In genomic region chr8:35152585-35152984, GRCm38 (mm10) we compare ENCODE assay signal across 21 mouse cellular contexts.
DNase-seq lines count a peak whose midpoint lies in the region; ATAC-seq and TF ChIP-seq lines count a peak whose summit lies in the region.
"Had no signal": no experiment of that assay in that cellular context is flagged by ENCODE, and none has a peak within 500 bp of the region (broad histone marks: within the 10 kb centered on the region; RNA-seq: fewer than 3 reads in every experiment).

No protein-coding gene starts in this region.

- 59% methylated on average over 7 of the region's 8 CpGs for WGBS in heart, adult 2 months
- 51% methylated on average over 8 of the region's 8 CpGs for WGBS in heart, embryonic 10.5 days
- WGBS in kidney, postnatal 0 days = 30% methylated on average over 8 of the region's 8 CpGs

- no peaks in the 10 kb centered on the region for H3K36me3 ChIP-seq in heart, adult 2 months (ENCODE audit: control insufficient read depth, insufficient read depth, low read length)
- H3K36me3 ChIP-seq in heart, embryonic 10.5 days = no peaks in the 10 kb centered on the region
- no peaks in the 10 kb centered on the region for H3K36me3 ChIP-seq in kidney, postnatal 0 days (ENCODE audit: insufficient read depth, low read length)
- H3K36me3 ChIP-seq: embryonic facial prominence, embryonic 13.5 days; forebrain, embryonic 12.5 days; heart, embryonic 15.5 days; hindbrain, embryonic 10.5 days; intestine, embryonic 15.5 days had no signal

- TF ChIP-seq POLR2A in heart, adult 2 months (IDR thresholded peaks at IDR 0.05; ENCODE audit: insufficient read depth, low read depth, low read length) = no peak

- no peak overlapping the region for H3K9ac ChIP-seq in heart, adult 2 months (ENCODE audit: low read depth, low read length)
- no peak overlapping the region for H3K9ac ChIP-seq in kidney, postnatal 0 days (ENCODE audit: low read depth, low read length)
- H3K9ac ChIP-seq: embryonic facial prominence, embryonic 13.5 days; forebrain, embryonic 12.5 days; heart, embryonic 15.5 days; hindbrain, embryonic 14.5 days; intestine, embryonic 15.5 days had no signal

- 0 out of 2 replicates have a peak, but pooled peaks have one; percentile 17 for ATAC-seq in kidney, postnatal 0 days (replicated peaks; ENCODE audit: low FRiP score, low read depth)
- ATAC-seq: activated CD4-positive, CD25-positive, alpha-beta regulatory T cell, adult 4 months; forebrain, embryonic 16.5 days; intestine, embryonic 15.5 days; Patski had no signal

- H3K9me3 ChIP-seq in heart, embryonic 10.5 days = no peaks in the 10 kb centered on the region
- no peaks in the 10 kb centered on the region for H3K9me3 ChIP-seq in kidney, postnatal 0 days (replicated peaks; ENCODE audit: low read length)
- H3K9me3 ChIP-seq: embryonic facial prominence, embryonic 13.5 days; forebrain, embryonic 12.5 days; heart, embryonic 15.5 days; hindbrain, embryonic 10.5 days; intestine, embryonic 15.5 days had no signal

- H3K27ac ChIP-seq in heart, adult 2 months = no peak overlapping the region
- H3K27ac ChIP-seq in heart, embryonic 10.5 days = no peak overlapping the region
- no peak overlapping the region for H3K27ac ChIP-seq in kidney, postnatal 0 days
- H3K27ac ChIP-seq: embryonic facial prominence, embryonic 13.5 days; forebrain, embryonic 12.5 days; heart, embryonic 15.5 days; hindbrain, embryonic 10.5 days; hindbrain, embryonic 14.5 days; intestine, embryonic 15.5 days had no signal

- TF ChIP-seq EP300 in heart, adult 2 months (IDR thresholded peaks at IDR 0.05; ENCODE audit: insufficient read depth, low read depth, low read length) = 0 out of 2 replicates have a peak, but pooled peaks have one; percentile 32

- no peaks in the 10 kb centered on the region for H3K4me1 ChIP-seq in heart, adult 2 months (ENCODE audit: control insufficient read depth, insufficient read depth, low read length)
- H3K4me1 ChIP-seq in heart, embryonic 10.5 days = 0 out of 2 replicates have a peak, but pooled peaks cover 4% of the 10 kb centered on the region
- 0 out of 2 replicates have a peak, but pooled peaks cover 3% of the 10 kb centered on the region for H3K4me1 ChIP-seq in kidney, postnatal 0 days (replicated peaks; ENCODE audit: insufficient read depth, low read length)
- H3K4me1 ChIP-seq: embryonic facial prominence, embryonic 13.5 days; forebrain, embryonic 12.5 days; heart, embryonic 15.5 days; intestine, embryonic 15.5 days had no signal

- H3K4me2 ChIP-seq in kidney, postnatal 0 days (ENCODE audit: low read length) = no peak overlapping the region
- H3K4me2 ChIP-seq: embryonic facial prominence, embryonic 13.5 days; forebrain, embryonic 12.5 days; heart, embryonic 11.5 days; heart, embryonic 15.5 days; hindbrain, embryonic 14.5 days; intestine, embryonic 15.5 days had no signal

- H3K4me3 ChIP-seq in heart, adult 2 months = no peak overlapping the region
- H3K4me3 ChIP-seq in heart, embryonic 10.5 days = no peak overlapping the region
- no peak overlapping the region for H3K4me3 ChIP-seq in kidney, postnatal 0 days (replicated peaks; ENCODE audit: low read depth, low read length)
- H3K4me3 ChIP-seq: embryonic facial prominence, embryonic 13.5 days; forebrain, embryonic 12.5 days; heart, embryonic 15.5 days; hindbrain, embryonic 10.5 days; intestine, embryonic 15.5 days had no signal

- TF ChIP-seq CTCF in heart, adult 2 months (IDR thresholded peaks at IDR 0.05) = no peak
- TF ChIP-seq CTCF in kidney, postnatal 0 days (IDR thresholded peaks at IDR 0.05; ENCODE audit: low read depth) = no peak

- no peaks in the 10 kb centered on the region for H3K27me3 ChIP-seq in heart, adult 2 months (ENCODE audit: control insufficient read depth, insufficient read depth, low read length)
- H3K27me3 ChIP-seq in heart, embryonic 10.5 days (ENCODE audit: insufficient read depth, poor library complexity, severe bottlenecking) = no peaks in the 10 kb centered on the region
- no peaks in the 10 kb centered on the region for H3K27me3 ChIP-seq in kidney, postnatal 0 days (ENCODE audit: insufficient read depth, low read length)
- H3K27me3 ChIP-seq: CH12.LX; embryonic facial prominence, embryonic 13.5 days; forebrain, embryonic 12.5 days; heart, embryonic 15.5 days; intestine, embryonic 15.5 days; Patski had no signal

- no peaks in the 10 kb centered on the region for H3K79me2 ChIP-seq in heart, adult 2 months (replicated peaks; ENCODE audit: control insufficient read depth, insufficient read depth, low read length)

- intact Hi-C loops in heart, adult 2 months (cut with DNase I) = loop anchor here (10.0 kb wide), 1 partner anchor 968 kb away; no protein-coding TSS in a partner anchor

- DNase-seq in cerebellum, postnatal 14 days = peak; percentile 39 to 45
- no peak for DNase-seq in cerebellum, postnatal 4 days (ENCODE audit: low spot score in 2 of 2)
- peak in 1 of 2 experiments; percentile 14 for DNase-seq in heart, adult 2 months
- no peak for DNase-seq in heart, embryonic 10.5 days (ENCODE audit: low spot score)
- peak; percentile 64 for DNase-seq in kidney, postnatal 0 days (ENCODE audit: low spot score)
- DNase-seq in kidney, adult 18-20 months = no peak
- DNase-seq in lung, postnatal 10 days = no peak
- DNase-seq: adrenal gland, postnatal 14 days; cerebellum, adult 9-10 months; gastrocnemius, postnatal 10 days had no signal

Comparison
In these comparisons a context has a peak if more than half of its experiments do, and no peak if none do; other contexts are left out.
1. DNase-seq: peak in cerebellum, postnatal 14 days (2 of 2) and kidney, postnatal 0 days (single experiment); none in cerebellum, postnatal 4 days (0 of 2), heart, embryonic 10.5 days (single experiment), kidney, adult 18-20 months (single experiment) and lung, postnatal 10 days (single experiment).